Mouse (Mus musculus): Measurements from ENCODE around the gene Tesc. TPM values are rescaled to one million over a fixed set of nuclear protein-coding genes. Genes with fewer than 3 reads are reported as not detected.

Gene Tesc
- total RNA-seq (2012; rRNA removed) (0.13 and 0.34 TPM in 2 replicates), total RNA-seq (2014; rRNA removed) (1.3 TPM in 1 of 2 replicates, not detected in the other), polyA plus RNA-seq (2012; ENCODE audit: insufficient read length, low read depth) (0.80 and 0.90 TPM in 2 replicates)

- Histone ChIP-seq H3K4me2 (ENCODE audit: insufficient read depth, low read depth, poor library complexity, severe bottlenecking) (peak within 1 kb of the TSS; percentile 62; the same call in 1 of the 2 replicates), H3K27me3 (replicated peaks) (peaks cover 3% of the 10 kb centered on the region), H3K36me3 (replicated peaks in 1 of 2; ENCODE audit: control insufficient read depth in 1 of 2, insufficient read depth in 1 of 2, low read length in 1 of 2) (no peaks in the 10 kb centered on the region), H3K4me1 (ENCODE audit: control insufficient read depth in 1 of 2, insufficient read depth in 2 of 2) (peaks cover 9 to 20% of the 10 kb centered on the region in 2 experiments), H3K27ac (ENCODE audit: insufficient read depth, low read depth) (no peak within 1 kb of the TSS), H3K9ac (ENCODE audit: insufficient read depth, low read depth) (no peak within 1 kb of the TSS), H3K79me2 (replicated peaks; ENCODE audit: control insufficient read depth, extremely low read depth, insufficient read depth, poor library complexity, severe bottlenecking) (no peaks in the 10 kb centered on the region), H3K4me3 (replicated peaks in 1 of 3; ENCODE audit: low read depth in 2 of 3, low read length in 2 of 3, poor library complexity in 1 of 3) (peak within 1 kb of the TSS in 1 of 3 experiments; percentile 52), H3K9me3 (replicated peaks; ENCODE audit: low read length) (peaks cover 20% of the 10 kb centered on the region)
- dilution Hi-C loops (cut with MboI; ENCODE audit: extremely low pct_ligation_motif_present, extremely low pct_unique_long_range_greater_than_20kb, low sequenced_read_pairs): no loop called here
- in situ Hi-C loops (cut with MboI; ENCODE audit: low pct_ligation_motif_present, low pct_unique_long_range_greater_than_20kb, low sequenced_read_pairs): no loop called here
- no peak for DNase-seq (ENCODE audit: extremely low read depth)
- TF ChIP-seq UBTF (IDR thresholded peaks at IDR 0.05; ENCODE audit: low read depth, low read length) (no peak), MXI1 (IDR thresholded peaks at IDR 0.05; ENCODE audit: low read depth, low read length) (no peak), IRF4 (IDR thresholded peaks at IDR 0.05; ENCODE audit: low read depth, low read length) (no peak), GABPA (IDR thresholded peaks at IDR 0.05; ENCODE audit: insufficient replicate concordance, low read depth, low read length) (no peak), NRF1 (IDR thresholded peaks at IDR 0.05; ENCODE audit: low read depth, low read length) (no peak), RAD21 (IDR thresholded peaks at IDR 0.05; ENCODE audit: low read depth, low read length) (no peak), MEF2A (IDR thresholded peaks at IDR 0.05; ENCODE audit: borderline replicate concordance, low read depth, low read length) (no peak), CHD2 (IDR thresholded peaks at IDR 0.05; ENCODE audit: low read length) (no peak), TCF12 (IDR thresholded peaks at IDR 0.05; ENCODE audit: low read depth, low read length) (no peak)
Observed at GRCm38 (mm10) chr5:118027698-118028190, at the start of gene Tesc. TSS of gene Tesc (plus strand) at chr5:118027743.

- Histone ChIP-seq H3K27ac (ENCODE audit: insufficient read depth, low read depth) (no peak overlapping the region), H3K36me3 (replicated peaks in 1 of 2; ENCODE audit: control insufficient read depth in 1 of 2, insufficient read depth in 1 of 2, low read length in 1 of 2) (peaks cover 24 to 54% of the 10 kb centered on the region in 2 experiments), H3K79me2 (replicated peaks; ENCODE audit: control insufficient read depth, extremely low read depth, insufficient read depth, poor library complexity, severe bottlenecking) (no peaks in the 10 kb centered on the region), H3K4me3 (replicated peaks in 1 of 3; ENCODE audit: low read depth in 2 of 3, low read length in 2 of 3, poor library complexity in 1 of 3) (no peak overlapping the region), H3K9ac (ENCODE audit: insufficient read depth, low read depth) (no peak overlapping the region), H3K27me3 (replicated peaks) (no peaks in the 10 kb centered on the region), H3K4me1 (ENCODE audit: control insufficient read depth in 1 of 2, insufficient read depth in 2 of 2) (peaks cover 9 to 25% of the 10 kb centered on the region in 2 experiments), H3K4me2 (ENCODE audit: insufficient read depth, low read depth, poor library complexity, severe bottlenecking) (no peak overlapping the region), H3K9me3 (replicated peaks; ENCODE audit: low read length) (no peaks in the 10 kb centered on the region)
- no peak for DNase-seq (ENCODE audit: extremely low read depth)
- TF ChIP-seq MXI1 (IDR thresholded peaks at IDR 0.05; ENCODE audit: low read depth, low read length) (no peak), ELF1 (IDR thresholded peaks at IDR 0.05; ENCODE audit: low read depth, low read length) (no peak), HCFC1 (IDR thresholded peaks at IDR 0.05; ENCODE audit: low read depth, low read length) (no peak), SMC3 (IDR thresholded peaks at IDR 0.05; ENCODE audit: low read depth, low read length) (no peak), USF2 (conservative IDR thresholded peaks at IDR 0.05; ENCODE audit: low read depth, low read length) (no peak), UBTF (IDR thresholded peaks at IDR 0.05; ENCODE audit: low read depth, low read length) (no peak), JUND (conservative IDR thresholded peaks at IDR 0.05; ENCODE audit: low read depth, low read length) (no peak), RCOR1 (conservative IDR thresholded peaks at IDR 0.05; ENCODE audit: low read depth, low read length) (no peak), USF1 (IDR thresholded peaks at IDR 0.05; ENCODE audit: low read depth, low read length) (no peak), NRF1 (IDR thresholded peaks at IDR 0.05; ENCODE audit: low read depth, low read length) (no peak), CHD2 (IDR thresholded peaks at IDR 0.05; ENCODE audit: low read length) (no peak), IRF4 (IDR thresholded peaks at IDR 0.05; ENCODE audit: low read depth, low read length) (no peak)
- in situ Hi-C loops (cut with MboI; ENCODE audit: low pct_ligation_motif_present, low pct_unique_long_range_greater_than_20kb, low sequenced_read_pairs) (no loop called here), dilution Hi-C loops (cut with MboI; ENCODE audit: extremely low pct_ligation_motif_present, extremely low pct_unique_long_range_greater_than_20kb, low sequenced_read_pairs) (no loop called here)
Observed at GRCm38 (mm10) chr5:117978159-117978697, 49.3 kb upstream of the Tesc start.

Data from CH12.LX (cell line).